Mouse (Mus musculus): ENCODE measurements around the gene Setd1a.

The Setd1a gene

GRCm38 (mm10) chr7:127842001-127842718 lies 65.7 kb downstream of the Setd1a start:
- Histone ChIP-seq H3K27me3 (ENCODE audit: insufficient read depth, low read length) (peaks cover 3% of the 10 kb centered on the region; the same call in 1 of the 2 replicates), H3K36me3 (ENCODE audit: insufficient read depth, low read length) (peaks cover 30% of the 10 kb centered on the region), H3K4me3 (replicated peaks; ENCODE audit: low read length) (peak overlapping the region; percentile 93), H3K4me1 (replicated peaks; ENCODE audit: low read depth, low read length) (peaks cover 27% of the 10 kb centered on the region), H3K9me3 (ENCODE audit: low read length) (no peaks in the 10 kb centered on the region)
- TF ChIP-seq CTCF (conservative IDR thresholded peaks at IDR 0.05; ENCODE audit: low read length) (no peak), NANOG (IDR thresholded peaks at IDR 0.05; ENCODE audit: borderline replicate concordance, low read length) (no peak), POU5F1 (IDR thresholded peaks at IDR 0.05; ENCODE audit: borderline replicate concordance, low read length) (no peak)
